Mouse (Mus musculus) ES-E14 (cell line): ENCODE results near the gene Rab7. TPM values are rescaled to one million over a fixed set of nuclear protein-coding genes. Genes with fewer than 3 reads are reported as not detected.

ENCODE experiments used
- DNase-seq: peaks from one replicate; pipeline ENCODE4 v3.0.0-alpha.2; 2013; ENCODE audit warnings: low read depth, low spot score
- H3K27ac ChIP-seq: 2 replicates; pipeline ENCODE4 v1.5.1; 2012; ENCODE audit warnings: low read depth, mild to moderate bottlenecking, low read length, moderate library complexity, mixed read lengths; ENCODE audit not compliant: poor library complexity, insufficient read depth, severe bottlenecking
- H3K36me3 ChIP-seq: 2 replicates; pipeline ENCODE4 v1.6.1; 2012; ENCODE audit warnings: mild to moderate bottlenecking, low read length, moderate library complexity, mixed read lengths; ENCODE audit not compliant: control insufficient read depth, poor library complexity, insufficient read depth, severe bottlenecking
- H3K4me1 ChIP-seq, 2 experiments: fragments of 150-350 bp in 1 of 2; sonication (generic) in 1 of 2; 2 replicates each; pipeline ENCODE4 v1.6.1; 2012; ENCODE audit warnings: low read length in 2 of 2, mild to moderate bottlenecking in 1 of 2, mixed read lengths in 1 of 2; ENCODE audit not compliant: control insufficient read depth in 2 of 2, insufficient read depth in 2 of 2, poor library complexity in 1 of 2
- H3K4me3 ChIP-seq, 2 experiments: fragments of 150-350 bp in 1 of 2; sonication (generic) in 1 of 2; 2 replicates each; pipeline ENCODE4 v1.5.1; 2012; ENCODE audit warnings: low read length in 2 of 2, low read depth in 1 of 2, mild to moderate bottlenecking in 1 of 2, mixed read lengths in 1 of 2; ENCODE audit not compliant: insufficient read depth in 1 of 2, poor library complexity in 1 of 2, severe bottlenecking in 1 of 2
- H3K9ac ChIP-seq: 2 replicates; pipeline ENCODE4 v1.6.1; 2012; ENCODE audit warnings: low read depth, mild to moderate bottlenecking, low read length, mixed read lengths; ENCODE audit not compliant: poor library complexity, insufficient read depth, severe bottlenecking
- H3K9me3 ChIP-seq: fragments of 150-350 bp; sonication (generic); 2 replicates; pipeline ENCODE4 v1.6.1; 2012; ENCODE audit warnings: low read depth, mild to moderate bottlenecking, low read length; ENCODE audit not compliant: control insufficient read depth, insufficient read depth
- CHD2 ChIP-seq: IDR thresholded peaks from 2 replicates; pipeline ENCODE4 v1.6.1; 2014; ENCODE audit warnings: mild to moderate bottlenecking, low read depth, low read length, inconsistent platforms
- HCFC1 ChIP-seq: IDR thresholded peaks from 2 replicates; pipeline ENCODE4 v1.6.1; 2012; ENCODE audit warnings: low read length, inconsistent platforms, borderline replicate concordance; ENCODE audit not compliant: insufficient read depth
- MAFK ChIP-seq: IDR thresholded peaks from 2 replicates; pipeline ENCODE4 v1.6.1; 2014; ENCODE audit warnings: mild to moderate bottlenecking, low read depth, low read length, inconsistent platforms; ENCODE audit not compliant: insufficient read depth
- ZC3H11A ChIP-seq: IDR thresholded peaks from 2 replicates; pipeline ENCODE4 v1.6.1; 2012; ENCODE audit warnings: low read depth, mild to moderate bottlenecking, inconsistent platforms, low read length, borderline replicate concordance
- ZNF384 ChIP-seq: IDR thresholded peaks from 2 replicates; pipeline ENCODE4 v1.6.1; 2012; ENCODE audit warnings: low read depth, low read length, inconsistent platforms
- in situ Hi-C, 2 experiments: fragments of 600-800 bp; cut with MboI; formaldehyde crosslinking; loops; one replicate each; pipeline ENCODE4 v1.15.1; 2025; ENCODE audit warnings: low sequenced_read_pairs in 2 of 2, inconsistent platforms in 1 of 2; ENCODE audit not compliant: unreplicated experiment in 2 of 2
- total RNA-seq: library from RNA; depleted of rRNA; stranded (reverse); fragments of 300-350 nt; gene quantifications from 2 replicates; pipeline ENCODE4 v1.2.3, GENCODE M21; 2012

Gene Rab7
- total RNA-seq, 1 experiment = 56.2 TPM

- no peak for TF ChIP-seq MAFK
- TF ChIP-seq ZNF384 = no peak
- no peak for TF ChIP-seq CHD2
- TF ChIP-seq HCFC1 = no peak
- no peak for TF ChIP-seq ZC3H11A
- in situ Hi-C loops = no loop called here
- no peak for DNase-seq
Observed at GRCm38 (mm10) chr6:88083095-88083494, 38.0 kb upstream of the Rab7 start.

GRCm38 (mm10) chr6:88075960-88076517 is 31.0 kb upstream of the Rab7 start:
- TF ChIP-seq CHD2 = no peak
- TF ChIP-seq ZC3H11A = no peak
- no peak for TF ChIP-seq ZNF384
- TF ChIP-seq MAFK = no peak
- TF ChIP-seq HCFC1 = no peak
- in situ Hi-C loops = no loop called here
- no peak for DNase-seq
- H3K4me3 ChIP-seq = no peak overlapping the region; a peak in 1 of 4 replicates
- no peak overlapping the region for H3K27ac ChIP-seq
- no peak overlapping the region for H3K9ac ChIP-seq
- H3K9me3 ChIP-seq = no peaks in the 10 kb centered on the region
- no peaks in the 10 kb centered on the region for H3K4me1 ChIP-seq
- H3K36me3 ChIP-seq = no peaks in the 10 kb centered on the region

More at GRCm38 (mm10) chr6:88083095-88083494, 38.0 kb upstream of the Rab7 start:
- Histone ChIP-seq H3K9ac (no peak overlapping the region), H3K4me3 (no peak overlapping the region), H3K9me3 (no peaks in the 10 kb centered on the region), H3K36me3 (no peaks in the 10 kb centered on the region), H3K4me1 (peaks cover 0 to 2% of the 10 kb centered on the region in 2 experiments; a peak in 1 of 4 replicates), H3K27ac (no peak overlapping the region)

- Histone ChIP-seq H3K36me3 (no peaks in the 10 kb centered on the region), H3K4me1 (no peaks in the 10 kb centered on the region), H3K4me3 (peak overlapping the region; percentile 73 to 89), H3K27ac (peak overlapping the region; percentile 91), H3K9ac (peak overlapping the region; percentile 98), H3K9me3 (no peaks in the 10 kb centered on the region)
- DNase-seq = peak; percentile 99
- in situ Hi-C loops = no loop called here
- TF ChIP-seq HCFC1 (peak; percentile 77), CHD2 (no peak), MAFK (no peak)
Observed at GRCm38 (mm10) chr6:88074752-88075554, 29.9 kb upstream of the Rab7 start.

GRCm38 (mm10) chr6:88071216-88071615 is 26.1 kb upstream of the Rab7 start:
- H3K4me3 ChIP-seq = no peak overlapping the region
- H3K9me3 ChIP-seq = no peaks in the 10 kb centered on the region
- TF ChIP-seq HCFC1 (no peak), ZC3H11A (no peak), ZNF384 (no peak), MAFK (no peak), CHD2 (no peak)
- in situ Hi-C loops = no loop called here
- H3K36me3 ChIP-seq = no peaks in the 10 kb centered on the region
- no peaks in the 10 kb centered on the region for H3K4me1 ChIP-seq
- no peak for DNase-seq
- H3K9ac ChIP-seq = no peak overlapping the region
- no peak overlapping the region for H3K27ac ChIP-seq
